Mouse (Mus musculus): ENCODE measurements around the gene Vmn1r200. TPM values are rescaled to one million over a fixed set of nuclear protein-coding genes. Genes with fewer than 3 reads are reported as not detected.

Vmn1r200 gene
- polyA plus RNA-seq, 1 experiment from 2014 or later, result not detected

Other genes starting within 250 kb of the Vmn1r200 start
- gene Vmn1r191, start 206.4 kb upstream of the Vmn1r200 start, polyA plus RNA-seq (2014; fragmentation: Nextera tagmentation; extraction: Ambion mirVana), result not detected in 2 replicates
- not detected in 2 replicates for gene Vmn1r192, start 199.2 kb upstream of the Vmn1r200 start, polyA plus RNA-seq (2014; fragmentation: Nextera tagmentation; extraction: Ambion mirVana)
- not detected in 2 replicates for gene Vmn1r193, start 167.2 kb upstream of the Vmn1r200 start, polyA plus RNA-seq (2014; fragmentation: Nextera tagmentation; extraction: Ambion mirVana)
- not detected in 2 replicates for gene Vmn1r194, start 146.2 kb upstream of the Vmn1r200 start, polyA plus RNA-seq (2014; fragmentation: Nextera tagmentation; extraction: Ambion mirVana)
- gene Vmn1r195, start 119.9 kb upstream of the Vmn1r200 start, polyA plus RNA-seq (2014; fragmentation: Nextera tagmentation; extraction: Ambion mirVana), result not detected in 2 replicates
- not detected in 2 replicates for gene Vmn1r196, start 100.5 kb upstream of the Vmn1r200 start, polyA plus RNA-seq (2014; fragmentation: Nextera tagmentation; extraction: Ambion mirVana)
- gene Vmn1r197, start 65.8 kb upstream of the Vmn1r200 start, polyA plus RNA-seq (2014; fragmentation: Nextera tagmentation; extraction: Ambion mirVana), result not detected in 2 replicates
- gene Vmn1r198, start 40.0 kb upstream of the Vmn1r200 start, polyA plus RNA-seq (2014; fragmentation: Nextera tagmentation; extraction: Ambion mirVana), result not detected in 2 replicates
- gene Vmn1r199, start 10.6 kb upstream of the Vmn1r200 start, polyA plus RNA-seq (2014; fragmentation: Nextera tagmentation; extraction: Ambion mirVana), result not detected in 2 replicates
- gene Vmn1r201, start 81.5 kb downstream of the Vmn1r200 start, polyA plus RNA-seq (2014; fragmentation: Nextera tagmentation; extraction: Ambion mirVana), result not detected in 2 replicates
- not detected in 2 replicates for gene Vmn1r202, start 115.0 kb downstream of the Vmn1r200 start, polyA plus RNA-seq (2014; fragmentation: Nextera tagmentation; extraction: Ambion mirVana)
- not detected in 2 replicates for gene Vmn1r203, start 127.7 kb downstream of the Vmn1r200 start, polyA plus RNA-seq (2014; fragmentation: Nextera tagmentation; extraction: Ambion mirVana)
- gene Vmn1r204, start 162.8 kb downstream of the Vmn1r200 start, polyA plus RNA-seq (2014; fragmentation: Nextera tagmentation; extraction: Ambion mirVana), result not detected in 2 replicates
- gene Vmn1r205, start 202.6 kb downstream of the Vmn1r200 start, polyA plus RNA-seq (2014; fragmentation: Nextera tagmentation; extraction: Ambion mirVana), result not detected in 2 replicates
- not detected in 2 replicates for gene Vmn1r206, start 233.9 kb downstream of the Vmn1r200 start, polyA plus RNA-seq (2014; fragmentation: Nextera tagmentation; extraction: Ambion mirVana)

Measured in embryonic facial prominence, embryonic 11.5 days (tissue).